Mouse (Mus musculus) testis, postnatal 14 days (tissue): ENCODE data around the gene Dctd.
A peak's percentile ranks its signal among the peaks of the same experiment; 100 is the strongest.

Source experiments
- DNase-seq: peaks from one replicate; pipeline ENCODE4 v3.0.0; 2021; ENCODE audit warnings: low spot score

Gene Dctd

DNA sequence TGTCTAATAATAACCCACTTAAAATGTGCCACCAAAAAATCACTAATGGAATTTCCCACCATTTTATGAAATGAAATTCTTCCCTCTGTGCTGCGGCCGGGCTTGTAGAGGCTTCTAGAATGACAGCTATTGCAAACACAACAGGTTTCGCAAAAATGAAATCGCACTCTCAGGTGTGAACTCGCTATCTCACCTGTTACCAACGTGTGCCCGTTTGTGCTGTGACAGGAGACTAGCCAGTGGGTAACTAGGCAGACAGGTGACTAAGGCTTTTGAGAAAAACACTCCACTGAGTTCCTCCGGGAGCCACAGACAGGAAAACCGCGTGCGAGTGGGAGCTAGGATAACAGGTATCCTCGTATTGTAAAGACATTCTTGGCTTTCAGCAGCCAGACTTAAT, at the start of gene Dctd:
Dctd (plus strand) TSS at position 301 of the 400 bp plus-strand sequence.
- no peak for DNase-seq

DNA sequence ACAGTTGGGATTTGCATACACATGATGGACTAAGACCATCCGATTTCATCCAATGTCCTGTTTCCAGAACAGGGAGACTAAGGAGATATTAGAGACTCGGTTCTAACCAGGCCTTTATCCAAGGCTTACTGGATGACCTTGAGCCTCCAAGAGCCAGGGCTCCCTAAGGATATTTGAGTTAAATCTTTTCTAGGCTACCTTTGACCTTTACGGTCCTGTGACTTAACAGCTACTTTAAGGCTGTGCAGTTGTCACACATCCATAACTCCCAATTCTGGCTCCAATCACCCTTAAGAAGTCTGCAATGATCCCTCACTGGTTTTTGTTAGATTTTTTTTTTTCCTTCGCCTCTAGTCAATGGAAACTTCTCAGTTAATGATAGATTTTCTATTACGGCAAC, 45.3 kb upstream of the Dctd start:
- no peak for DNase-seq

DNA sequence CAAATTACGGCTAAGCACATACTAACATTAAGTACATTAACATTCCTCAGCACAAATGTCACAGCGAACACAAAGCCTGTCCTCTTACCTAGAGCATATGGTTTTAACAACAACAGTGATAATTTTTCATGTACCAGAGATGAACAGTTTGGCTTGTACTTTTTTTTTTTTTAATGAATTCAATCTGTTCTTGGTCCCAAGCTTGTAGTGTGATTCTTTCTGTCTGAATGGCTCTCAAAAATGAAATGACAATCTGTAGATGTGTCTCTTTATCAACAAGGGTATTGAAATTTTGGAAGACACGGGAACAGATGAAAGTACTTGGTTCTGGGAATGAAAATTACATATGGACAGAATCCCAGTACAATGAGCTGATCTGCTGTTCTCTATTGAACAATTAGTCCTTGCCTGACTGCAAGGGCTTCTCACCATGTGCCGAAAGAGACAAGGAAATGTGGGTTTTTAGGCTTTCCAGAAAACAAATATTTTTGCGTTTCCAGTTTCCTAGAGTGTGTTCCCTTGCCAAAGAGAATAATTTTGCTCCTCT, 35.3 kb upstream of the Dctd start:
- no peak for DNase-seq

DNA sequence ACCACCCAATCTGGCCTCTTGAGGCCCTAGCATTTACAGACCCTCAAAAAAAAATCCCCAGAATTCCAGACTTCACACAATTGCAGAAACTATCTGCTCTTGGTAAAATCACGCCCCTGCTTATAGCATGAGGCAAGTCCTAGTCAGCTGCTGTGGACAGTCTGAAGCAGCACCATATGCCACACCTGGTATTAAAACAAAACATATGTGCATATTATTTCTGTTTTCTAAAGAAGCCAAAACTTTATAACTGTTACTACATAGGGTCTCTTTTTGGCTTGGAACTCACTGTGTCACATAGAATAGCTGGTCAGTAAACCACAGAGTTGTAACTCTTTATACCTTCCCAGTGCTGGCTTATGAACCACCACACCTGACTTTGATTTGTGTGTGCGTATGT, 24.7 kb upstream of the Dctd start:
- no peak for DNase-seq

DNA sequence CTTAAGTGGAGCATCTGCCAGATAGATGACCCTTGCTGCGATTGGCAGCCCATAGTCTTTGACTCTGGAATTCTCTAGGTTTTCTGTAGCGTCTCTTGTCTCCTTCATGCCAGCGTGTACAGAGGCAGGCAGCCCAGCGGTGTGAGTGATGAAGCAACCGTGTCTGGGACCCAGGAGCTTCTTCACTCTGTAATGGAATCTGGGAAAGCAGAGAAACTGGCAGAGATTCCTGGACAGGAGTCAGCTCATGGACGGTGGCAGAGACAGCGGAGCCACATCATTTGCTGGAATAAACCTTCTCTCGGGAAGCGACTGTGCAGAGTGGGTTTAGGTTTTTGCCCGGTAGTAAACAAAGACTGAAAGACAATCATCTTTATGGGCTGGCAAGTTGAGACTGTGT, 16.5 kb upstream of the Dctd start:
- DNase-seq: no peak

DNA sequence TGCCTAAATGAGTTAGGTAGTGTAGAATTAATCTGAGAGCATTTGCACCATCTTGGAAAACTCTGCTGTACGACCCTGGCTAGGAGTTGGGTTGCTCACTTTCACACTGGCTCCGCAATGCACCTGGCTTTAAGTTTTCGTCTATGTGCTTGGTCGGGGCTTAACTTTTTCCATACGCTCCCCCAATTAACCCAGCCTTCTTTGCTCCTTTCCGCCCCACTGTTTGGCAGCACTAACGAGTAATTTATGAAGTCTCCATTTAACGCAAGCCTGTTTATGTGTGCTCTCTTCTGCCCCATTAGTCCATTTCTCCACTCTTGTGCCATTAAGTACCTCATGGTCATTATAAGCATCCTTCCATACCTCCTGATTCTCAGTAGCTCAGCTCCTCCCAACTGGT, 8.2 kb upstream of the Dctd start:
- no peak for DNase-seq

DNA sequence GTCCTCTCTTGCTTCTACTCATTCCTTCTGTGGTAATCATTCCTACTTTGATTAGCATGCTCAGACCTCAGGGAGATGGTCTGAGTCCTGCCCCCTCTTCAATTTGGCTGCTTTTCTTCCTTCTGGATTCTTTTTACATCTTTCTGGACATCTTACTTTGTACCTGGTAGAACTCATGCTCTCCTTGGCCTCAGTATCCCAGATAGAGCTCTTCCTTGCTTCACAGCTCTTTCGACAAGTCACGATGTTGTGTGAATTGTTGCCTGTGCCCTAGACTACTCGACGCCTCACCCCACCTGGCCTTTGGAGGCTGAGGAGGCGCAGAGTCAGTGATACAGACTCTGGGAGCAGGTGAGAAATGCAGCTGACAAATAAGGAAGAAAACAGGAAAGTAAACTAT, 3.5 kb upstream of the Dctd start:
- no peak for DNase-seq

DNA sequence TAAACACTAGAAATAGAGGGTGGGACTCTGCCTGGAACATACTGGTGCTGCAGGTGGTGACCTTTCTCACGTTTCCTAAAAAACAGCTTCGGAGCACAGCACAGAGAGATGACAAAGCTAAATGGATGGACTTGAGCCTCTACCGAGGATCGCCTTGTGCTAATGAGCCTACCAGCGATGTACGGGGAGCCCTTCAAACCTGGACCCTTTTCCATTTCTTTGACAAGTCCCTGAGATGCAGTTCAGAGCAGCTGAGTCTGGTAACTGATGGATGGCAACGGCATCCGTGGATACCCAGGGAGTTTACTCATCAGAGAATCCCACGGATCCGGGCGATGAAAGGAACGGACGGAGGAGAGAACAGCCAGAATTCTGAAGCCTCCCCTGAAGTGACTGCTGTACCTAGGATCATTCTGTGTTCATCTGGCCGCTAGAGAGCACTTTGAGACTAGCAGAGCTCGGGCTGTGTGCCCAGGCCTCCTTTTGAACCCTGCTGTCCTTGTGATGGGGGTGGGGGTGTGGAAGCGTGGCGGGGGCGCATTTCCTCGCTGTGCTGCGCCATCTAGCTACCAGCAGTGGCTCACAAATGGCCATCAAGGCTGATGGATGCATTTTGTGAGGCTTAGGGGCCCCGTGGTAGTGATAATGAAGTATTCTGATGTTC, 1.6 kb upstream of the Dctd start:
- DNase-seq: peak; percentile 61

DNA sequence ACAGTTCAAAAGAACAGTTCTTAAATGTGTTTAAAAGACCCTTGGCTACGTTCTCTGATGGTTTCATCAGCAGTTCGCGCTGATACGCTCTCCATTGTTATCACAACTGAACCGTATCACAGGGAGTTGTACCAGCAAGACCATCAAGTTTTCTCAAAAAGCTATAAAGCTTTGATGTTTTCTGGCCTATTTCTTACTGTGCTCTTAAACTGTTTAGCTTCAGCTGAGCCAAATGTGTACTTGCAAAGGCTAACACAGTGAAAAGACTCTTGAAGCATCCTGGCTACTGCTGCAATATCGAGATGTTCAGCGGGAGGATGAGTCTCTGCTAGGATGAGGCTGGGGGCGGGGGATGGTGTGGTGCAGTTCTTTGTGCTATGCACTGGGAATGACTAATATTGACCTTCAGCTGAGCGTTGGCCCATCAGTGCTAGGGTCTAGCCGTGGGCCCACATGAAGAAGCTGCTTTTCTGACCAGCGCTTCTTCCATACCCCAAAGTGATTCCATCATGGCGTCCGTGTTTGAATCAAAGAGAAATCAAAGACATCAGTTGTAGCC, 732 bp upstream of the Dctd start:
- no peak for DNase-seq

DNA sequence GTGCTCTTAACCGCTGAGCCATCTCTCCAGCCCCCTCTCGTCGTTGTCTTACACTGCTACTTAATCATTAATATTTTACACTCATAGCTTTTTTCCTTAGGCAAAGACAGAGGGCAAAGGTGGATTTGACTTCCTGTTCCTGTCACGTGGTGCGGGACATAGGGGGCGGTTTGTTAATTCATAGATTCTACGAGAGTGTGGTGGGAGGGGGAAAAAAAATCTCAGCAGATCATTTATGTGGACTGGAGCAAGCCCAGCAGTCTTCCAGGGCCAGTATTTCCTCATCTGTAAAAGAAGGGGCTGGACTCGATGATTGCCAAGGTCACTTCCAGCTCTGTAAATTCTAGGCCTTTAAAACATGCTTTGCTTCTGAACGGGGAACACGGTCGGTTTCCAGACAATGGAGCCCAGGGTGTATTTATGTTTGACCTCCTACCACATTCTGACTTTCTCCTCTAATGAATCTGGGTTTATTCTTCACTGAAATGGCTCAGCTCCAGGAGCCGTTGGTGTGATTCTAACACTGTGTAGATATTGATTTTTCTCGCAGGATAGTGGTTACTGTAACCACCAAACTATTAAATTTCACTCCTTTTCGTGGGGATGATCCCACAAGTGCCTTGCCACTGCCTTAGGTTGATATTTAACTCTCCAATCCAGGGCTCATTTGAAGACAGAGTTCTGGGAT, 1.4 kb downstream of the Dctd start:
- no peak for DNase-seq

DNA sequence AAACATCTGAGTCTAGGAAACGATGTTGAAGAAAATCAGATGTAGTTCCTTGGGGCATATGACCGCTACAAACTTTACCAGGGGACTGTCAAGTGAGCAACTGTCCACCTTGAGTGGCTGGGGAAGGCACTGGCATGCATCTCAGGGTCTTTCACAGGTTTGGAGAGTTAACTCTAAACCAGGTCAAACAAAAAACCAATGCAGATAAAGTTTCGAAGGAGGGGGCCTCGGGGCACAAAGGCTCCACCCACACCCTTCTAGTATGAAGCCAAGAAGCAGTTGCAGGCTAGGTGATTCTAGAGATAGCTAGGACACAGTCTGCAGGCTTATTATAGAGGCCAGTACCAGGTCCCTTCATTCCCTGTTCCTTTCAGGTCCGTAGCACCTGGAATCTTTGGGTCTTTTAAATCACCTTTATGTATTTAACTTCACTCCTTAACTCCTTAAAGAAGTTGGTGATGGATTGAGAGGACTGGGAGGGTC, 10.5 kb downstream of the Dctd start:
- DNase-seq: no peak

DNA sequence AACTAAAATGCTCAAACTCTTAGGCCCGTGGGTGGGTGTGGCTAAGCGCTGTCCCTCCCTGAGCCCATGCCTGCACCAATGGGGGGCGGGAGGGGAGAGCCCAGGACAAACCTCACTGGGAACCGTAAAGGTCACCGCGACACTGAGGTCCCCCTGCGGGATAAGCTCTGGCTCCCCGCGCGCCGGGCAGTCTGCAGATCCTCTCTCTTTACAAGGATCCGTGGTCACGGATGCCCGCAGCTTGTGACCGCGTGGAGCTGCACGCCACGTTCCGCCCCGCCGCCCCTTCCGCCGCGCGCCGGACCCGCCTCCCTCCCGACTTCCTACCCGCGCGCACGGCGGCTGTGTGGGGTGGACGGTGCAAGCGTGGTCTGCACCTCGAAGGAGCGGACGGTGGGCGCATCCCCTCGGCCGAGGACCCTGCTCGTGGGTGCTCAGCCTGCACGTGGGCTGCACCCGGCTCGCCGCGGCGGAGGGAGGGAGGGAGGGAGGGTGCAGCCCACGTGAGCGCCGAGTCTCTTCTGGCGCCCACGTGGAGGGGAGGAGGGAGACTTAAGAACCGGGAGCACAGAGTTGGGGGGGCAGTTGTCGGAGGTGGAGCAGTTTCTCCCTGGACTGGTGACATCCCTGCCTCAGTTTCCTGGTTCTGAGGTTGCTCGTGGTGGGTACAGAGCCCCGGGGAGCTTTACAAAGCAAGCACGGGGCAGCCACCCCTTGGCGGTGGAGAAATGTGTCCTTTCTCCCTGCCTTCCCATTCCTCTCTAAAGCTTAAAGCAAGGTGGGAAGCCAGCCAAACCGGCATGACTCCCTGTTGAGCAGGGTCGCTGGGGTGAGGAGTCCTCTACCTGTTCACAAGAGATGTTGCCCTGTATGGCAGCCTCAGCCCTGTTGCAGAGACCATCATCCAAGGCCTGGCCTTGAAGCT, 11.2 kb downstream of the Dctd start:
- peak; percentile 60 for DNase-seq

DNA sequence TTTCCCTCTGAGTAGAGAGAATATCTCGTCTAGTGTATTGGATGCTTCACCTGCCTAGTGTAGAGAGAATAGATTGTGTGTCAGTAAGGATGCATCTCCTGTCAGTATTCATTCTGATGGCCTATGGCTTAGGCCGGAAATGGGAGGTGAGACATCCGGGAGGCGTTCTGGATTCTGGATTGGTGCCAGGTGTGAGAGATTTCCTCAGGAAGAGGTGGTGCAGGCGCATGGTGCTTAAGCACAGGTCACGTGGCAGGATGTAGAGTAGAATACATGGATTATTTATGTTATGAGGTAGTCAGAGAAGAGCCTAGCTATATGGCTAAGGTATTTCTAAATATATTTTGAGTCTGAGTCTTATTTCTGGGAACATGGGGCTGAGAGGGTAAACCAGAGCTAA, 15.7 kb downstream of the Dctd start:
- DNase-seq: no peak

DNA sequence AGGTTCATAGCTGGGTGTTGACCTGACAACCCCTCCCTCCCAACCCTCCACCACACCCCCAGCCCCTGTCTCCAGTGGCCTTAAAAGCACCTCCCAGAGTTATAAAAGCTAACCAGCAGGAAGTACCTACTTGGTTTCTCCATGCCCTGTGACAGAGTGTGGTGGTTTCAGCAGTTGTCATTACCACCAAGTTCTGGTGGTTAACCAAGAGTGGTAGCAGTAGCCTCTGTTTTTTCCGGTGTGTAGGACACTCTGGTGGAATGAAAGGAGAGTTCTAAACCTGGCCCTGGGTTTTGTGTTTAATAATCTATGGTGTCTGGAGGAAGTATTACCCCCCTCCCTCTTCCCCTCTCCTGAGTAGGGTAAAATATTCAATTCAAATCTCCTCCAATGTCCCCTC, 24.1 kb downstream of the Dctd start:
- DNase-seq: no peak

DNA sequence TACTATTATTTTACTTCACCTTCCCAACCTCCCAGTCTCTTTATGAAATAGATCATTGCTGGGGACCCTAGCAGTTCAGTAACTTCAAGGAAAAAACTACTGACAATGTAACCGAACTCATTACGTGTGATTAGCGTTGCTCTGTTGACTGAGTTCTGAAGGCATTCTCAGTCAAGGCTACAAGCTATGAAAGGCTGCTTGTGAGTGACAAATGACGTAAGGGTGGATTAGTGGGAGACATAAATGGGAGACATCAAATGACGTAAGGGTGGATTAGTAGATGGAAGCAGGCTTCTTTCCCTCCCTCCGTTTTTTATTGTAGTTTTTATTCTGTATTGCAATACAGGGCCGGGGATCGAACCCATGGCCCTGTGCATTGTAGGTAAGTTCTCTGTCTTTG, 26.0 kb downstream of the Dctd start:
- no peak for DNase-seq

DNA sequence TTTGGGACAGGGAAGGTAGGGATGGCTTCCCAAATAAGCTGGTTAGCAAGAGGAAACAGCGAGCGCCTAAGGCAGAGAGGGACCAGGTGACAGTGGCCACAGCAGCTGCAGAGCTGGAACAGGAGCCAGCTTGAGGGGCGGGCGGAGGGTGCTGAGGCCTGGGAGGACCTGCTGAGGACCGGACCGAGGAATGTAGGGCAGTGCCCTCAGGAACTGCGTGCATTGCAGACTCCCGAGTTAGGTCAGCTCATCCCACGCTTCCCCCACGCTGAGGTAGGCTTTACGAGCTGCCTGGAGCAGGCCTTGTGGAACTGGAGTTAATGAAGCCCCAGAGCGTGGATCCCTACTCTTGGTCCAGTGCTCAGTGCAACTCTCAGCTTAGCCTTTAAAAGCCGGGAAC, 28.1 kb downstream of the Dctd start:
- no peak for DNase-seq

DNA sequence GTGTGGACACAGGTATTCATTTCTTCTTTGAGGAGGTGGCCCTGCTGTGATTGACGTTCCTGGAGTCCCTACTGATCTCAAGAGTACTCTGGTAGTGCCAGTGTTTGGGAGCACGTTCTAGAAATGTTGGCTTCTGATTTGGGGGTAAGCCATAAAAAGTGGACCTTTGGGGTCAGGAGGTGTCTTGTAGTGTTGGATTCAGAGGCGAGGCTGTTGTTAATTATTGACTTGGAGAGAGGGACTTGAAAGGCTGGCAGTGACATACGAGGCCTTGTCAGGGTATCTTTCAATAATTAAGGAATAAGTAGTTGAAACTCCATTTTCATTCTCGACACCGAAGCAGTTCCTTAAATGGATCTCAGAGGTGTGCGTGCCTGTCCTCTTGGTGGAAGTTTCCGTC, 31.4 kb downstream of the Dctd start:
- no peak for DNase-seq

DNA sequence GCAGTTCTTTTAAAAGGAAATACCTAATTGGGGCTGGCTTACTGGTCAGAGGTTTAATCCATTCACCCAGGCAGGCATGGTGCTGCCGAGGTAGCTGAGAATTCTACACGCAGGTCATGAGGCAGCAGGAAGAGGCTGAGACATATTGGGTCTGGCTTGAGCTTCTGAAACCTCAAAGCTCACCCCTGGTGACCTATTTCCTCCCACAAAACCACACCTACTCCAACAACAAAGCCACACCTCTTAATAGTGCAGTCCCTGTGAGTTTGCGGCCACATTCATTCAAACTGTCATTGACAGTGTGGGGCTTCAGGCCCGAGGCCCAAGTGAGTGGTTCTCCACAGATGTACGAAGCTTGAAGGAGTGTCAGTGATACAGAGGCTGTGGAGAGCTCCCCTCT, 34.4 kb downstream of the Dctd start:
- no peak for DNase-seq

DNA sequence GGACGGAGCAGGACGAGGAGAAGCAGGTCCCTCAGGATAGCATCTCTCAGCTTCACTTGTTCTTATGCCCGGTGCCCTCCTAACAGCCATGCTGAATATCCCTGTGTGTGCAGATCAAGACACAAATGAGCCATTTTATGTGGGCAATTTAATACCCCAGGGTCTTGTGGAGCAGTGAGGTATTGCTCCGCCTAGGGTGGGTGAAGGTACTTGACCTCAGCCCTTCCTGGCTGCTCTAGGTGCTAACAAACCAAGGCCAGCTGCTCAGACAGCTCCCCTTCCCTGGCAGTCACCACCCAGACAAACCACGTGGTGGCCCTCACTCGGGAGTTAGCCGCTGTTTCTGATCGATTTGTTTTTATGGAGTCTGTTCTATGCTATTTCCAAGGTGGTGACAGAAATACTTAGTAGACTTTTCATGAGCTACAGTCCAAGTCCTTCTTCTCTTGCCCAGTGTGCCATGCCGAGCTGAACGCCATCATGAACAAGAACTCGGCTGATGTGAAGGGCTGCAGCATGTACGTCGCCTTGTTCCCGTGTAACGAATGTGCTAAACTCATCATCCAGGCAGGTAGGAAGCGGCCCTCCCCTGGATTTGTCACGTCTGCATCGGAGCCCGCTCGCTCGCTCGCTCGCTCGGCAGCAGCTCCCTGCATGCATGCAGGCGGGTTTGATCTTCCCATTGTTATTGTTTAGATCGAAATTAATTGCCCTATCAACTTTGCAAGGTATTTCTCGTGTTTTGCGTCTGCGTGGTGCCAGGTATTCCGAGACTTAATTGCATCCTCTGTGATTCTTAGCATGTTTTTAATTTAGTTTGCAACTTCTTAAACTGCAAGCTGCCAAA, 38.1 kb downstream of the Dctd start:
- DNase-seq: no peak

DNA sequence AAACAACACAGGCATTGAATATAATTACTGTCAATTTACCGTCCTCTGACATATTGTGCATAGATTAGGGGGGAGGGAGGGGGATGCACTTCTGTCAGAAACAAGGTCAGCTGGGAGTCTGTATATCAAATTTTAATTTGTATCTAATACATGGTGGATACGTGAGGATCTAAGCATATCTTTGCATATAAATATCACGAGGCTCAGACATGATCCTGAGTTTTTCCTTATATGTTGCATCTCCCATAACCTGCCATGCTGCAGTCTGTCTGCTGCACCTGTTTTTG, 38.7 kb downstream of the Dctd start:
- DNase-seq: no peak

DNA sequence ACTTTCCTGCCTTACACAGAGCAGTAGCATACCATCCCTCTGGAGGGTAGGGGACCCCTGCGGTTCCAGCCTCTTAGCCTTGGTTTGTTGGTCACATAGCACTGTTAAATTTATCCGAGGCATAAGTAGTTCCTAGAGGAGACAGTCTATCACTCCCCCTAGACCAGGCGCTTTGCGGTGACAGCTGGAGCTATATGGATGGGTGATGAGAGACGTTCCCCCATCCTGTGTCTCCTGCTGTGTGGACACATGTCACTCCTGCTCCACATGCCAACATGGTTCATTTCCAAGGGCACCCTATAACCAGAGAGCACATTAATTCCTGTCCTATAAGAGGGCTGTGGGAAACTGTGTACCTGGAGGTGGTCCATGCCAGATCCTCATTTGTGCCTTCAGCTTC, 42.1 kb downstream of the Dctd start:
- no peak for DNase-seq

DNA sequence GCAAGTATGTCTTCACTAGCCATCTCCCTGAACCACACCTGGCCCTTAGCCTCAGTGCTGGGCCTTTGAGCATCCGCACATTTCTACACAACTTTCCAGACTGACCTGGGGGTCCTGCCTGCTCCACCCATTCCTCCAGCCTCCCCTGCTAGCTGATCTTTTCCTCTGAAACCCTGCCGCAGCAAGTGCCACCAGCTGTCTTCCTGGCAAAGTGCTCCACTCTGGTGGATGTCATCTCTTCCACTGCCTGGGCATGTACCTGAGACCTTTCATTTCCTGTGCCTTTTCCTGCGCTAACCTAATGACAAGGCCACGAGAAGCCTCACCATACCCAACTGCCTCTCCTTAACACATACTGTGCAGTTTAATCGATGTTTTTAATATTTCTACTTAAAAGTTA, 46.9 kb downstream of the Dctd start:
- DNase-seq: no peak
